Mouse (Mus musculus) intestine, embryonic 15.5 days (tissue): ENCODE measurements around the gene Slc25a24. TPM values are rescaled to one million over a fixed set of nuclear protein-coding genes. Genes with fewer than 3 reads are reported as not detected.

Source experiments
- ATAC-seq: fragments of 200-750 bp; cut with Nextera tagmentation; 2 replicates; pipeline ENCODE4 v1.8.0; 2017; ENCODE audit warnings: moderate TSS enrichment, moderate library complexity
- H3K27ac ChIP-seq: fragments of 300-500 bp; sonication (generic); 2 replicates; pipeline ENCODE4 v1.5.1; 2015; ENCODE audit warnings: mild to moderate bottlenecking, inconsistent platforms
- H3K27me3 ChIP-seq: fragments of 300-500 bp; sonication (generic); replicated peaks from 2 replicates; pipeline ENCODE4 v1.6.1; 2015; ENCODE audit warnings: inconsistent platforms
- H3K36me3 ChIP-seq: fragments of 300-500 bp; sonication (generic); 2 replicates; pipeline ENCODE4 v1.6.1; 2015; ENCODE audit warnings: inconsistent platforms
- H3K4me1 ChIP-seq: fragments of 300-500 bp; sonication (generic); replicated peaks from 2 replicates; pipeline ENCODE4 v1.6.1; 2015; ENCODE audit warnings: inconsistent platforms
- H3K4me2 ChIP-seq: fragments of 300-500 bp; sonication (generic); replicated peaks from 2 replicates; pipeline ENCODE4 v1.6.1; 2015; ENCODE audit warnings: mild to moderate bottlenecking, inconsistent platforms
- H3K4me3 ChIP-seq: fragments of 300-500 bp; sonication (generic); replicated peaks from 2 replicates; pipeline ENCODE4 v1.5.1; 2015; ENCODE audit warnings: inconsistent platforms
- H3K9ac ChIP-seq: fragments of 300-500 bp; sonication (generic); 2 replicates; pipeline ENCODE4 v1.6.1; 2015; ENCODE audit warnings: inconsistent platforms
- H3K9me3 ChIP-seq: fragments of 300-500 bp; sonication (generic); 2 replicates; pipeline ENCODE4 v1.6.1; 2016; ENCODE audit warnings: inconsistent platforms
- WGBS: fragments of 180-500 bp; shearing (Covaris S2); methylation state at CpG from one replicate; pipeline ENCODE4 v1.1.7; 2015; 5-methylcytosine and 5-hydroxymethylcytosine counted together
- polyA plus RNA-seq: library from polyadenylated mRNA; unstranded; fragments of >200 nt; fragmentation: Nextera tagmentation; extraction: Ambion mirVana; gene quantifications from 2 replicates; pipeline ENCODE4 v1.2.1, GENCODE M21; 2015

The Slc25a24 gene
- polyA plus RNA-seq, 1 experiment from 2014 or later, result 39.9 TPM

DNA sequence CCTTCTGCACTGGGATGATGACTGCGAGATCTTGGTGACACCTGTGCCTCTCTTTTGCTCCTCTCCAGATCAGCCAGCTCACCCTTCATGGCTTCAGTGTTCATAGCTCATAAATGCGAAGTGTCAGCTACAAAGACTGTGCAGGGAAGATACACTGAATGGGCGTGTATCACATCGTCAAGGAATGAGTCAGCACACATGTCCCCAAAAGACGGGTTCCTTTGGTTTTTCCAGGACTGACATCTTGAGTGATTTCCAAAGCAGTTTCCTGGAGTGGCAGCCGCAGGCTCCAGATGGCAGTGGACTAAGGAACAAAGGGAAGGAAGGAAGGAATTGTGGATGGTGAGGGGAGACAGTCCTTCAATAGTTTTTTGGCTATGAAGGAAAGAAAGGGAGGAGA, 55.8 kb downstream of the Slc25a24 start:
- no peak overlapping the region for H3K9ac ChIP-seq
- 49% methylated on average over 6 of the region's 6 CpGs for whole genome bisulfite sequencing
- H3K4me1 ChIP-seq, result no peaks in the 10 kb centered on the region
- H3K9me3 ChIP-seq, result no peaks in the 10 kb centered on the region
- H3K27ac ChIP-seq, result no peak overlapping the region
- no peaks in the 10 kb centered on the region for H3K36me3 ChIP-seq
- H3K4me3 ChIP-seq, result no peak overlapping the region
- H3K4me2 ChIP-seq, result no peak overlapping the region
- ATAC-seq, result no peak
- H3K27me3 ChIP-seq, result no peaks in the 10 kb centered on the region

DNA sequence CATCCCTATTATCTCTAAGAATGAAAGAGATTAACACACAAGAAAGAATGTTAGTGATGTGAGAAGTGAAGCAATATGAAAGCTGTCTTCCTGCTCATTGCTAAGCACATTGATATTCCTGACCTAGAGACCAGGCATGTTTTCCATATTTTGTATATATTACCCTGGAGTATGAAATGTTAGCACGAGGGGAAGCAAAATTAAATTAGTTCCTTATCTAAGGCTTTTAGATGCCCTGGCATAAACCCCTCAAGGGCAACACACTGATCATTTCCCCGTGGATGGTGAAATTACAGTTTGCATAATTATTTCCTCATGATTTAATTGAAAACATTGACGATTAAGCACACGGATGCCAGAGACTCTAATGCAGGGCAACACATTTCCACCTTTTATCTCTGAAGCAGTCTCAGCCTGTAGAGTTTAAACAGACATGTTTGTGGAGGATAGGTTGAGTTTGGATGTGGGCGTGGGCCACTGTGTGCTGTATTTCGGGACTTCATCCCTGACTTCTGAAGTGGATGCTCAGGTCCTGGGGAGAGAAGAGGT, 56.7 kb downstream of the Slc25a24 start:
- H3K4me2 ChIP-seq, result no peak overlapping the region
- H3K9me3 ChIP-seq, result no peaks in the 10 kb centered on the region
- H3K4me1 ChIP-seq, result no peaks in the 10 kb centered on the region
- H3K36me3 ChIP-seq, result no peaks in the 10 kb centered on the region
- no peak overlapping the region for H3K4me3 ChIP-seq
- H3K27me3 ChIP-seq, result no peaks in the 10 kb centered on the region
- H3K9ac ChIP-seq, result no peak overlapping the region
- no peak overlapping the region for H3K27ac ChIP-seq
- 75% methylated on average over 6 of the region's 6 CpGs for WGBS
- no peak for ATAC-seq

DNA sequence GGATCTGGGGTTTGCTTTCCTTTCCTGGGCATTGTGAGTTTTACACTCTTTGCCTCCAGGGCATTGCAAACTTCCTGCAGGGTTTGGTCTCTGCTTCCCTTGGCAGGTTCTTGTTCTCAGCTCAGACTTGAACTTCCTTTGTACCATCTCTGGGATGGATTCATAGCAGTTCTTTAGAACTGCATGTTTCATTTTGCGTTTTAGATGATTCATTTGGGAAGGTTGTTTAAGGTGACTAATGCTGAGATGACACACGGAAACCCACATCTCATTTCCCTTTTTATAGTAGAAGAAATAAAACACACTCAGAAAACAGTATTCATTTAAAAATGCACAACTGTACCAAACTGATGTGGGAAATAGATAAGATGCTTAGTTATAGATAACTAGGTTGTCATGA, 73.2 kb downstream of the Slc25a24 start:
- Histone ChIP-seq H3K4me1 (no peaks in the 10 kb centered on the region), H3K27me3 (no peaks in the 10 kb centered on the region), H3K4me3 (no peak overlapping the region), H3K9me3 (no peaks in the 10 kb centered on the region), H3K9ac (no peak overlapping the region), H3K27ac (no peak overlapping the region), H3K4me2 (no peak overlapping the region), H3K36me3 (no peaks in the 10 kb centered on the region)
- no peak for ATAC-seq
- WGBS, result 74% methylated on average over 2 of the region's 2 CpGs

DNA sequence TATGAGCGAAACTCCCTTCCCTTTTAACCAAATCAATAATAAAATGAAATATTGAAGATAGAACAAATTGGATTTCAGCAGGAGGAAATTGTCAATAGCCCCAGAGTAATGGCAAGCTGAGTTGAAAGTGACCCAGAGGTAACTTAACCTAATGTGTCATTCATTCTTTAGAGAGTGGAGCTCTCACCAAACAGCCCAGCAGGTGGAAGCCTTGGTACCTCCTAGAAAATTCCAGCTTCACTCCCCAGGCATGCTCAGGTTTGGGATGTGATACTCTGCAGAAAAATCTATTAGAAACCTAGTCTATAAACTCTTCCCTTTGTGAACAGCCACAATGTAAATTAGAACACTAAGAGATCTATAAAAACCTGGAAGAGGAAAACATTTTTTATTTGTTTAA, 76.3 kb downstream of the Slc25a24 start:
- Histone ChIP-seq H3K4me2 (no peak overlapping the region), H3K27me3 (no peaks in the 10 kb centered on the region), H3K9ac (no peak overlapping the region), H3K27ac (no peak overlapping the region), H3K36me3 (no peaks in the 10 kb centered on the region), H3K4me1 (no peaks in the 10 kb centered on the region), H3K9me3 (no peaks in the 10 kb centered on the region), H3K4me3 (no peak overlapping the region)
- ATAC-seq, result no peak
- WGBS, result 93% methylated on average over 1 of the region's 1 CpGs

DNA sequence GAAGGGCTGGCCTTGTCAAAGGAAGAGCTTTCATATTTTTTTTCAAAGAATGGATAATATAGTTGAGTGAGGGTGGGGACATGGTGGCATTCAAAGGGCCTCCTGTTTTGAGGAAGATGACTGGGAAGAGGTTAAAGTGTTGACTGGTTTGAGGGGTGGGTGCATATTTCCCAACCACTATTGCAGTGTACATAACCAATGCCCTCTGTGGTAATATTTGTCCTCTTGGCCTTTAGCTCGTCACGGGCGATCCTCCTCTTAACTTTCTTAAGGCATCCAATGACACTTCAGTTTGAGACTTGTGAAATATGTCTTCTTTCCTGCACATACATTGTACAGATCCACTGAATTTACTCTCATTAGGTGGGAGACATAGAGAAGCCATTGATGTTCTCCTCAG, 89.4 kb downstream of the Slc25a24 start:
- 94% methylated on average over 3 of the region's 3 CpGs for WGBS
- no peaks in the 10 kb centered on the region for H3K27me3 ChIP-seq
- H3K27ac ChIP-seq, result no peak overlapping the region
- no peak for ATAC-seq
- H3K4me1 ChIP-seq, result no peaks in the 10 kb centered on the region
- no peaks in the 10 kb centered on the region for H3K36me3 ChIP-seq
- H3K4me2 ChIP-seq, result no peak overlapping the region
- H3K9me3 ChIP-seq, result no peaks in the 10 kb centered on the region
- H3K4me3 ChIP-seq, result no peak overlapping the region
- H3K9ac ChIP-seq, result no peak overlapping the region

DNA sequence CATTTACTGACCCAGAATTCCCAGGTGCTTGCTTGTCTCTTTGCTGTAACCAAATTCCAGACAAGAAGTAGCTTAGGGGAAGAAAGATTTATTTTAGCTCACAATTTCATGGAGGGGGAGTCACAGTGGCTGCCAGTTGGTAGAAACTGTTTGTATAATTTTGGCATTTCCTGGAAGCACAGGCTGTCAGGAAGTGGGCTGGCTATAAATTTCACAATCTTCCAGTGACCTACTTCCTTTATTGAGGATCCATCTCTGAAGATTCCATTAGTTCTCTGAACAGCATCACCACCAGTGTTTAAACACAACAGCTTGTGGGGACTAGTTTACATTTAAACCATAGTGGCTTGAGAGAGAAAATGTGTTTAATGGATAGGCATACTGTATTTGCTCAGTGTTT, 93.4 kb downstream of the Slc25a24 start:
- H3K9ac ChIP-seq, result no peak overlapping the region
- no peaks in the 10 kb centered on the region for H3K36me3 ChIP-seq
- ATAC-seq, result no peak
- no peak overlapping the region for H3K4me3 ChIP-seq
- H3K9me3 ChIP-seq, result no peaks in the 10 kb centered on the region
- no peaks in the 10 kb centered on the region for H3K27me3 ChIP-seq
- no peak overlapping the region for H3K27ac ChIP-seq
- no peak overlapping the region for H3K4me2 ChIP-seq
- H3K4me1 ChIP-seq, result no peaks in the 10 kb centered on the region

Other genes starting within 250 kb of the Slc25a24 start
- gene Fndc7, start 233.1 kb upstream of the Slc25a24 start, polyA plus RNA-seq, result 0.05 and 0.14 TPM in 2 replicates
- gene Prpf38b, start 211.4 kb upstream of the Slc25a24 start, polyA plus RNA-seq, result 74.4 and 79.3 TPM in 2 replicates
- 0.21 and 0.45 TPM in 2 replicates for gene Henmt1, start 183.3 kb upstream of the Slc25a24 start, polyA plus RNA-seq
- gene Gm9857, start 182.7 kb upstream of the Slc25a24 start, polyA plus RNA-seq, result not detected in 2 replicates
- gene Fam102b, start 95.5 kb upstream of the Slc25a24 start, polyA plus RNA-seq, result 10.5 and 11.8 TPM in 2 replicates
- gene Slc25a54, start 42.7 kb upstream of the Slc25a24 start, polyA plus RNA-seq, result not detected in 2 replicates
- 15.9 and 16.6 TPM in 2 replicates for gene Vav3, start 217.5 kb downstream of the Slc25a24 start, polyA plus RNA-seq